Mouse (Mus musculus) adrenal gland, postnatal 14 days (tissue): ENCODE data around the gene Lrch1. TPM values are rescaled to one million over a fixed set of nuclear protein-coding genes. Genes with fewer than 3 reads are reported as not detected.

Source experiments
- DNase-seq: peaks from one replicate; pipeline ENCODE4 v3.0.0; 2021; ENCODE audit warnings: mixed read lengths
- total RNA-seq: library from RNA; stranded (reverse); gene quantifications from 2 replicates; pipeline ENCODE4 v1.2.3, GENCODE M21; 2021

Gene Lrch1
- total RNA-seq, 1 experiment from 2014 or later: 14.6 TPM

GRCm38 (mm10) chr14:74723541-74723940 is 224.1 kb downstream of the Lrch1 start:
- no peak for DNase-seq

DNA sequence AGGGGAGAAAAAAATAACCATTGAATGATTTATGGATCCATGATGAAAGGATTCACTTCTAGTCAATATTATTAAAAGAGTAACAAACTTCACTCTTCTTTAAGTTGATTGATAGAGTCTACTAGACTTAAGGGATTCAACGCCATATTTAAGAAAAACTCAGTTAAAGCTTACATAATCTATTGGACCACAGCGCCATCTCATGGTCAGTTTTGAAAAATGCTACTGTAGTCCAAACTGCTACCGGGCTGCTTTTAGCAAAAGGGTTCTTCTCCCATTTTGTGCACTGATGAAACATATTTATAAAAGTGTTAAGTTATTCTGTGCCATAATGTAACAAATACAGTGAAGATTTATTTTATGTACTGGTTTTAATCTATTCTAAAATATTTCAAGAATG is 238.6 kb downstream of the Lrch1 start:
- peak; percentile 59 for DNase-seq

Other genes starting within 250 kb of the Lrch1 start
- 225 and 229 TPM in 2 replicates for gene Esd, start 215.6 kb downstream of the Lrch1 start, total RNA-seq
- 0.93 and 3.7 TPM in 2 replicates for gene Rubcnl, start 68.2 kb upstream of the Lrch1 start, total RNA-seq
- not detected in 2 replicates for gene Lrrc63, start 183.0 kb upstream of the Lrch1 start, total RNA-seq
- gene Lcp1, start 183.2 kb upstream of the Lrch1 start, total RNA-seq: 13.7 and 39.0 TPM in 2 replicates